Mouse (Mus musculus) embryonic facial prominence, embryonic 14.5 days (tissue): ENCODE measurements around the gene Prdm1. TPM values are rescaled to one million over a fixed set of nuclear protein-coding genes. Genes with fewer than 3 reads are reported as not detected.

ENCODE experiments used
- ATAC-seq: fragments of 200-750 bp; cut with Nextera tagmentation; 2 replicates; pipeline ENCODE4 v1.8.0; 2017; ENCODE audit warnings: low read depth, moderate number of reproducible peaks, moderate TSS enrichment
- DNase-seq: peaks from one replicate; pipeline ENCODE4 v3.0.0-alpha.2; 2015; ENCODE audit warnings: low spot score
- H3K27ac ChIP-seq: fragments of 300-500 bp; sonication (generic); replicated peaks from 2 replicates; pipeline ENCODE4 v1.5.1; 2014; ENCODE audit warnings: low read depth, mild to moderate bottlenecking, low read length, moderate library complexity
- H3K27me3 ChIP-seq: fragments of 300-500 bp; sonication (generic); replicated peaks from 2 replicates; pipeline ENCODE4 v1.6.1; 2014; ENCODE audit warnings: low read length; ENCODE audit not compliant: control insufficient read depth, insufficient read depth
- H3K36me3 ChIP-seq: fragments of 300-500 bp; sonication (generic); 2 replicates; pipeline ENCODE4 v1.6.1; 2014; ENCODE audit warnings: low read length, mixed read lengths; ENCODE audit not compliant: control insufficient read depth, insufficient read depth
- H3K4me1 ChIP-seq: fragments of 300-500 bp; sonication (generic); 2 replicates; pipeline ENCODE4 v1.6.1; 2014; ENCODE audit warnings: antibody characterized with exemption, low read length; ENCODE audit not compliant: control insufficient read depth, insufficient read depth
- H3K4me2 ChIP-seq: fragments of 300-500 bp; sonication (generic); 2 replicates; pipeline ENCODE4 v1.6.1; 2014; ENCODE audit warnings: low read depth, mild to moderate bottlenecking, low read length, moderate library complexity, mixed read lengths
- H3K4me3 ChIP-seq: fragments of 300-500 bp; sonication (generic); 2 replicates; pipeline ENCODE4 v1.5.1; 2014; ENCODE audit warnings: low read depth, mild to moderate bottlenecking, low read length
- H3K9ac ChIP-seq: fragments of 300-500 bp; sonication (generic); 2 replicates; pipeline ENCODE4 v1.6.1; 2014; ENCODE audit warnings: low read depth, mild to moderate bottlenecking, low read length, moderate library complexity, mixed read lengths
- H3K9me3 ChIP-seq: fragments of 300-500 bp; sonication (generic); 2 replicates; pipeline ENCODE4 v1.6.1; 2016; ENCODE audit warnings: low read length; ENCODE audit not compliant: control insufficient read depth
- WGBS: fragments of 180-500 bp; shearing (Covaris S2); extraction: QIAGEN DNeasy Blood & Tissue Kit; methylation state at CpG from one replicate; pipeline ENCODE4 v1.1.7; 2014; 5-methylcytosine and 5-hydroxymethylcytosine counted together
- polyA plus RNA-seq: library from polyadenylated mRNA; unstranded; fragments of >200 nt; fragmentation: Nextera tagmentation; extraction: Ambion mirVana; gene quantifications from 2 replicates; pipeline ENCODE4 v1.2.1, GENCODE M21; 2014

Gene Prdm1
- polyA plus RNA-seq, 1 experiment from 2014 or later, result 3.1 TPM

- H3K27ac ChIP-seq, result no peak overlapping the region
- no peaks in the 10 kb centered on the region for H3K27me3 ChIP-seq
- WGBS, result 76% methylated on average over 14 of the region's 14 CpGs
- DNase-seq (no peak), ATAC-seq (no peak)
- H3K9ac ChIP-seq, result no peak overlapping the region
- H3K4me1 ChIP-seq, result no peaks in the 10 kb centered on the region
- H3K36me3 ChIP-seq, result no peaks in the 10 kb centered on the region
- H3K4me3 ChIP-seq, result no peak overlapping the region
- no peak overlapping the region for H3K4me2 ChIP-seq
- no peaks in the 10 kb centered on the region for H3K9me3 ChIP-seq
Measured at GRCm38 (mm10) chr10:44447406-44448139, 80.7 kb downstream of the Prdm1 start.

GRCm38 (mm10) chr10:44447001-44447400, 81.3 kb downstream of the Prdm1 start:
- no peak overlapping the region for H3K27ac ChIP-seq
- DNase-seq (no peak), ATAC-seq (no peak)
- no peaks in the 10 kb centered on the region for H3K36me3 ChIP-seq
- H3K4me3 ChIP-seq, result no peak overlapping the region
- no peak overlapping the region for H3K9ac ChIP-seq
- WGBS, result 87% methylated on average over 10 of the region's 10 CpGs
- H3K9me3 ChIP-seq, result no peaks in the 10 kb centered on the region
- no peaks in the 10 kb centered on the region for H3K27me3 ChIP-seq
- no peak overlapping the region for H3K4me2 ChIP-seq
- H3K4me1 ChIP-seq, result no peaks in the 10 kb centered on the region

GRCm38 (mm10) chr10:44444415-44444814, 83.9 kb downstream of the Prdm1 start:
- Histone ChIP-seq H3K9ac (no peak overlapping the region), H3K36me3 (no peaks in the 10 kb centered on the region), H3K4me2 (no peak overlapping the region), H3K9me3 (no peaks in the 10 kb centered on the region), H3K27ac (no peak overlapping the region), H3K27me3 (no peaks in the 10 kb centered on the region), H3K4me3 (no peak overlapping the region), H3K4me1 (no peaks in the 10 kb centered on the region)
- 48% methylated on average over 4 of the region's 4 CpGs for WGBS
- ATAC-seq (no peak), DNase-seq (no peak)

GRCm38 (mm10) chr10:44443696-44444095, 84.6 kb downstream of the Prdm1 start:
- Histone ChIP-seq H3K9me3 (no peaks in the 10 kb centered on the region), H3K36me3 (no peaks in the 10 kb centered on the region), H3K4me3 (no peak overlapping the region), H3K9ac (no peak overlapping the region), H3K4me2 (no peak overlapping the region), H3K27ac (no peak overlapping the region), H3K27me3 (no peaks in the 10 kb centered on the region), H3K4me1 (no peaks in the 10 kb centered on the region)
- no peak for ATAC-seq
- 61% methylated on average over 12 of the region's 12 CpGs for WGBS
- no peak for DNase-seq

GRCm38 (mm10) chr10:44439732-44440131, 88.6 kb downstream of the Prdm1 start:
- Histone ChIP-seq H3K4me3 (no peak overlapping the region), H3K9me3 (no peaks in the 10 kb centered on the region), H3K27ac (no peak overlapping the region), H3K4me1 (no peaks in the 10 kb centered on the region), H3K4me2 (no peak overlapping the region), H3K27me3 (no peaks in the 10 kb centered on the region), H3K36me3 (no peaks in the 10 kb centered on the region), H3K9ac (no peak overlapping the region)
- no peak for DNase-seq
- WGBS, result 78% methylated on average over 11 of the region's 11 CpGs
- no peak for ATAC-seq

GRCm38 (mm10) chr10:44437614-44438013, 90.7 kb downstream of the Prdm1 start:
- no peaks in the 10 kb centered on the region for H3K36me3 ChIP-seq
- 79% methylated on average over 1 of the region's 1 CpGs for WGBS

GRCm38 (mm10) chr10:44435956-44436355, 92.3 kb downstream of the Prdm1 start:
- Histone ChIP-seq H3K27ac (no peak overlapping the region), H3K4me1 (no peaks in the 10 kb centered on the region), H3K27me3 (no peaks in the 10 kb centered on the region), H3K36me3 (no peaks in the 10 kb centered on the region), H3K9me3 (no peaks in the 10 kb centered on the region), H3K4me3 (no peak overlapping the region), H3K4me2 (no peak overlapping the region), H3K9ac (no peak overlapping the region)
- DNase-seq, result no peak
- ATAC-seq, result no peak
- 72% methylated on average over 4 of the region's 4 CpGs for WGBS

More at GRCm38 (mm10) chr10:44437614-44438013, 90.7 kb downstream of the Prdm1 start:
- Histone ChIP-seq H3K27me3 (no peaks in the 10 kb centered on the region), H3K4me2 (no peak overlapping the region), H3K4me1 (no peaks in the 10 kb centered on the region), H3K4me3 (no peak overlapping the region), H3K27ac (no peak overlapping the region), H3K9ac (no peak overlapping the region), H3K9me3 (no peaks in the 10 kb centered on the region)
- ATAC-seq (no peak), DNase-seq (no peak)

- H3K4me2 ChIP-seq, result no peak overlapping the region
- no peak overlapping the region for H3K9ac ChIP-seq
- no peak for DNase-seq
- no peak overlapping the region for H3K27ac ChIP-seq
- no peaks in the 10 kb centered on the region for H3K36me3 ChIP-seq
- no peaks in the 10 kb centered on the region for H3K9me3 ChIP-seq
- H3K4me3 ChIP-seq, result no peak overlapping the region
- WGBS, result 68% methylated on average over 6 of the region's 6 CpGs
- no peaks in the 10 kb centered on the region for H3K4me1 ChIP-seq
- no peak for ATAC-seq
- no peaks in the 10 kb centered on the region for H3K27me3 ChIP-seq
Measured at GRCm38 (mm10) chr10:44434702-44435181, 93.6 kb downstream of the Prdm1 start.

- Histone ChIP-seq H3K27me3 (no peaks in the 10 kb centered on the region), H3K4me3 (no peak overlapping the region), H3K9me3 (no peaks in the 10 kb centered on the region), H3K4me1 (no peaks in the 10 kb centered on the region), H3K9ac (no peak overlapping the region), H3K36me3 (no peaks in the 10 kb centered on the region), H3K27ac (no peak overlapping the region), H3K4me2 (no peak overlapping the region)
- 68% methylated on average over 11 of the region's 11 CpGs for WGBS
- no peak for ATAC-seq
- no peak for DNase-seq
Measured at GRCm38 (mm10) chr10:44432235-44432634, 96.1 kb downstream of the Prdm1 start.
